Mouse (Mus musculus) heart, embryonic 14.5 days (tissue): Measurements from ENCODE around the gene D630045J12Rik. TPM values are rescaled to one million over a fixed set of nuclear protein-coding genes. Genes with fewer than 3 reads are reported as not detected.

Source experiments
- ATAC-seq: fragments of 200-750 bp; cut with Nextera tagmentation; 2 replicates; pipeline ENCODE4 v1.8.0; 2017; ENCODE audit warnings: low read depth, moderate TSS enrichment; ENCODE audit not compliant: insufficient number of reproducible peaks, insufficient read depth, low FRiP score
- H3K27ac ChIP-seq, 2 experiments: fragments of 200-500 bp in 1 of 2; fragments of 300-500 bp in 1 of 2; sonication (generic) in 1 of 2; replicated peaks in 1 of 2; 2 replicates each; pipeline ENCODE4 v1.5.1; 2012 to 2014; ENCODE audit warnings: low read depth in 2 of 2, low read length in 2 of 2, control low read depth in 1 of 2, mild to moderate bottlenecking in 1 of 2, mixed read lengths in 1 of 2; ENCODE audit not compliant: control insufficient read depth in 1 of 2, insufficient read depth in 1 of 2
- H3K27me3 ChIP-seq: fragments of 300-500 bp; sonication (generic); 2 replicates; pipeline ENCODE4 v1.6.1; 2014; ENCODE audit warnings: mild to moderate bottlenecking, low read length, control low read depth; ENCODE audit not compliant: control insufficient read depth, insufficient read depth
- H3K36me3 ChIP-seq: fragments of 300-500 bp; sonication (generic); 2 replicates; pipeline ENCODE4 v1.6.1; 2014; ENCODE audit warnings: mild to moderate bottlenecking, control low read depth, low read length, mixed read lengths; ENCODE audit not compliant: control insufficient read depth, insufficient read depth
- H3K4me1 ChIP-seq, 2 experiments: fragments of 200-500 bp in 1 of 2; fragments of 300-500 bp in 1 of 2; sonication (generic) in 1 of 2; 2 replicates each; pipeline ENCODE4 v1.6.1; 2012 to 2014; ENCODE audit warnings: low read length in 2 of 2, control low read depth in 1 of 2, mixed read lengths in 1 of 2; ENCODE audit not compliant: control insufficient read depth in 2 of 2, insufficient read depth in 2 of 2
- H3K4me2 ChIP-seq: fragments of 300-500 bp; sonication (generic); 2 replicates; pipeline ENCODE4 v1.6.1; 2014; ENCODE audit warnings: mild to moderate bottlenecking, low read length
- H3K4me3 ChIP-seq, 2 experiments: fragments of 200-500 bp in 1 of 2; fragments of 300-500 bp in 1 of 2; sonication (generic) in 1 of 2; 2 replicates each; pipeline ENCODE4 v1.5.1; 2012 to 2014; ENCODE audit warnings: low read length in 2 of 2, mild to moderate bottlenecking in 2 of 2, control low read depth in 1 of 2, low read depth in 1 of 2, moderate library complexity in 1 of 2; ENCODE audit not compliant: control insufficient read depth in 1 of 2, insufficient read depth in 1 of 2
- H3K9ac ChIP-seq: fragments of 300-500 bp; sonication (generic); 2 replicates; pipeline ENCODE4 v1.6.1; 2014; ENCODE audit warnings: mild to moderate bottlenecking, low read length
- H3K9me3 ChIP-seq: fragments of 300-500 bp; sonication (generic); 2 replicates; pipeline ENCODE4 v1.6.1; 2016; ENCODE audit warnings: low read length, control low read depth; ENCODE audit not compliant: control insufficient read depth
- WGBS: fragments of 180-500 bp; shearing (Covaris S2); extraction: QIAGEN DNeasy Blood & Tissue Kit; methylation state at CpG from one replicate; pipeline ENCODE4 v1.1.7; 2014; 5-methylcytosine and 5-hydroxymethylcytosine counted together
- polyA plus RNA-seq: library from polyadenylated mRNA; unstranded; fragments of >200 nt; fragmentation: Nextera tagmentation; extraction: Ambion mirVana; gene quantifications from 2 replicates; pipeline ENCODE4 v1.2.1, GENCODE M21; 2014

D630045J12Rik gene
- polyA plus RNA-seq, 1 experiment from 2014 or later, result 1.9 TPM

DNA sequence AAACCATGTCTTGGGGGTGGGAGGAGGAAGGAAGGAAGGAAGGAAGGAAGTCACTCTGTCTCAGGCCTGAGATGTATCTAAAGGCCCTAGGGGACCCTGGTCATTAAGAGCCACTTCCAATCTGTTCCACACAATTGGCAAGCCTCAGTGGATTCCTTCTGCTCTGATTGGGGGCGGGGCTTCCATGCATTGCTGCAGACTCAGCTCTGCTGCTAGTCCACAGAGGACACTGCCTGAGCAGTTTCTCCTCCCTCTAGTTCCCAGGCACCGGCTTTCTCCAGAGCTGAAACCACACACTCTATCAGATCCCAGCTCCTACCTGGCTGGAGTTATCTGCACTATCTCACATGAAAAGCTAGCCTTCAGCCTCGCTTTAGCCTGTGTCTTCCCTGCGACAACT is 21.8 kb downstream of the D630045J12Rik start:
- no peaks in the 10 kb centered on the region for H3K27me3 ChIP-seq
- H3K4me2 ChIP-seq, result no peak overlapping the region
- 0 out of 4 replicates have a peak, but pooled peaks cover 0 to 6% of the 10 kb centered on the region in 2 experiments for H3K4me1 ChIP-seq
- ATAC-seq, result no peak
- 0 out of 2 replicates have a peak, but pooled peaks cover 4% of the 10 kb centered on the region for H3K9me3 ChIP-seq
- no peak overlapping the region for H3K9ac ChIP-seq
- 54% methylated on average over 4 of the region's 4 CpGs for WGBS
- no peaks in the 10 kb centered on the region for H3K36me3 ChIP-seq
- no peak overlapping the region for H3K4me3 ChIP-seq
- no peak overlapping the region for H3K27ac ChIP-seq

DNA sequence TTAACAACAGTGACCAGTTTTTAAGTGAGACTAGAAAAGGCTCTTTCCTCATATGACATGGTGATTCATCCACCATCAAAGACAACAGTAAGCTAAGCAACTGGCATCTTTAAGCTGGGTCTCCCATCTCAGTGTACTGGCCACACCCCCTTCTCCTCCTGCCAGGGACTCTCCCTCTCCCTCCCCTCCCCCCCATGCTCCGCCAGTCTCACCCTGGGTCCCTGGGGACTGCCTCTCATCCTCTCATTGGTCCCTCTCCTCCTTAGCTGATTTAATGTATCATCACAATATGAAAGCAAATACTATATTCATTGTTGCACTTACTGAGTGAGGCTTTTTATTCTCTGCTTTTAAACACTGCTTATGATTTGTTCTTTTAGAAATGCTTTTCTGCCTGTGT is 29.7 kb downstream of the D630045J12Rik start:
- no peak overlapping the region for H3K9ac ChIP-seq
- ATAC-seq, result no peak
- 55% methylated on average over 1 of the region's 1 CpGs for WGBS

DNA sequence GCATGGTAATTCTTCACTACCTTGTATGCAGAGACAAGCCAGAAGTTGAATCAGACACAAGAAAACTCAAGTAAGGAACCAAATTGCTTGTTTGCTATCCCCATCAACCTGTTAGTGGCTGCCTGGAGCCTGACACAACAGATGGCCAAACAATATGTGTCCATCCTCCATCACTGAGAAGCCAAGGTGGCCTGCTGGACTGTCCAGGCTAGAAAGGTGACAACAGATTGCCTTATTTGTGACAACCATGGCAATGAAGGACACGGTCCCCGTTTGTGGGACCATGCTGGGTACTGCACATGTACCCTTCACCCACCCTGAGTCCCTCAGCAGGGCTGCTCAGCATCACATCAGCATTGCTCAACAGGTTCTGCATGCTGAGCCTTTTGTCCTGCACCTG is 34.5 kb downstream of the D630045J12Rik start:
- Histone ChIP-seq H3K9me3 (no peaks in the 10 kb centered on the region), H3K9ac (no peak overlapping the region), H3K27me3 (no peaks in the 10 kb centered on the region), H3K27ac (no peak overlapping the region), H3K36me3 (no peaks in the 10 kb centered on the region), H3K4me2 (no peak overlapping the region), H3K4me3 (no peak overlapping the region), H3K4me1 (no peaks in the 10 kb centered on the region)
- no peak for ATAC-seq
- WGBS, result 85% methylated on average over 2 of the region's 2 CpGs

More for the DNA sequence above, 29.7 kb downstream of the D630045J12Rik start:
- no peak overlapping the region for H3K4me3 ChIP-seq
- H3K4me1 ChIP-seq, result no peaks in the 10 kb centered on the region; a peak in 1 of 4 replicates
- H3K9me3 ChIP-seq, result 0 out of 2 replicates have a peak, but pooled peaks cover 4% of the 10 kb centered on the region
- H3K36me3 ChIP-seq, result no peaks in the 10 kb centered on the region
- no peaks in the 10 kb centered on the region for H3K27me3 ChIP-seq
- no peak overlapping the region for H3K4me2 ChIP-seq
- H3K27ac ChIP-seq, result no peak overlapping the region

DNA sequence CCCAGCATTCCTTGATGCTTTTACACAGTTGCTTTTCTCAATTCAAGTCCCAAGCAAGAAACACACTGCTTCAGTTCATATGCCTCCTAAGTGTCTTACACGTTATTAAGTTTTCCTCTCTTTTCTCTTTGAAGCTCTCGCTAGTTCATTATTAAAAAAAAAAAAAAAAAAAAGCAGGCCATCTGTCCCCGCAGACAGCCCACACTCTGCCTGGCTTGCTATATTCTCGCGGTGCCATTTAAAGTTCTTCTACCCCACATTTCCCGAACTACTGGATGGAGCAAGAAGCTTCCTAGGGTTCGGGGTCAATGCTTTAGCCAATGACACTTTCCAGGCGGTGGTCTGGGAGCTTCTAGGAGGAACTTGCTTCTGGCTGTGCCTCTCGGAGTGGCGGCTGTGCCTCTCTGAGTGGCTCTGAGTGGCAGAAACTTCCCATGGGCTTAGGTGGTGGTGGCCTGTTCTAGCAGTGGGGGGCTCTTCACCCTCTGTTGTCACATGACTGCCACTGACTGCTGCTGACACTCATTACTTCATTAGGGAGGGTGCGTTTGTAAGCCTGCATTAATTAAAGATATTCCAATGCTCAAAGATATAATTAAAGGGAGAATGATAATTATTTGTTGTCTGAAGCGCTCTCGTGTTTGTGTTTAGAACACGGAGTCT is 38.2 kb downstream of the D630045J12Rik start:
- Histone ChIP-seq H3K4me1 (no peaks in the 10 kb centered on the region), H3K4me2 (no peak overlapping the region), H3K27me3 (no peaks in the 10 kb centered on the region), H3K4me3 (no peak overlapping the region), H3K9ac (no peak overlapping the region), H3K27ac (no peak overlapping the region), H3K9me3 (0 out of 2 replicates have a peak, but pooled peaks cover 5% of the 10 kb centered on the region), H3K36me3 (no peaks in the 10 kb centered on the region)
- 76% methylated on average over 14 of the region's 14 CpGs for WGBS
- no peak for ATAC-seq

DNA sequence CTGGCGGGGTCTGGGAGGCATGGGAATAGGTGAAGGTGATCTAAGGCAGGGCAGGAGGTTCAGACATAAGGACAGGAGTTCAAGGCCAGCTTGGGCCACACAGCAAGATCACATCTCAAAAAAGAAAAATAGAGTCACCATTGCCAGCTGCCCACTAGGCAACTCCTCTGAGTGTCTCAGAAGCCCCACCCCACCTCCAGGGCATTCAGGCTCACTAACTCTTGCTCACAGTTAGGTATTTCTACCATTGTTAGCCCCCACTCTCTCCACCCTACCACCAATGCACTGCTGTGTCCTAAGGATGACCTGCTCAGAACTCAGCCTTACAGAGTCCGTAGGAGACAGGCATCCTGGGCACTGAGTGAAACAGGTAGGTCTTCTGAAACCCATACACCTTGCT is 46.2 kb downstream of the D630045J12Rik start:
- ATAC-seq, result no peak
- 78% methylated on average over 2 of the region's 2 CpGs for WGBS
- peaks cover 6% of the 10 kb centered on the region; the same call in 1 of the 2 replicates for H3K9me3 ChIP-seq
- H3K4me3 ChIP-seq, result no peak overlapping the region
- H3K4me1 ChIP-seq, result peaks cover 12 to 13% of the 10 kb centered on the region in 2 experiments; a peak in 3 of 4 replicates
- peak overlapping the region; percentile 1 to 15; a peak in 1 of 4 replicates for H3K27ac ChIP-seq
- no peaks in the 10 kb centered on the region for H3K27me3 ChIP-seq
- H3K36me3 ChIP-seq, result no peaks in the 10 kb centered on the region
- H3K9ac ChIP-seq, result no peak overlapping the region
- H3K4me2 ChIP-seq, result no peak overlapping the region

DNA sequence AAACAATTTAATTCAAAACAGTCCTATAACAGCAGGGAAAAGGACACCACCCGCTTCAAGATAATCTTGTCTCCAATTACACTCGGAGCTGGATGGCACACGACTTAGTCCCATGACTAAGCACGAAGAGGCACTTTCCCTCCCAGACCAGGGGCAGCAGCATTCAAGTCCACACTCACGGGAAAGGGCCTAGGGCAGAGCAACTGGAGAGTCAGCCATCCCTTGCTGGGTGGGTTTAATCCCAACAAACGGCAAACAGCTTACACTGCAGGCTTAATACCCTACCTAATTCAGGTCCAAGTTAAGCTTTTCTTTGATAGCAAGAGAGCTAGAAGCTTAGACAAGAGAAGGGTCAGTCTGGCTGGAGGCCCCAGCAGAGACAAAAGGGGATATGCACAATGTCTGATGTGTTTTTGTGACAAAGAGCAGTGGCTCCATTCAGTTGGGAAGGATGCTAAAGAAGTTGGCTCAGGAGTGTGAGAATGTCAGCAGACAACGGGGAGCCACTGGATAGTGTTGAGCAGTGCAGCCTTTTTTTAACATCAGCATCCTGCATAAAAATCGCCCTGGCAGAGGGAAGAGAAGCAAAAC is 46.8 kb downstream of the D630045J12Rik start:
- Histone ChIP-seq H3K36me3 (no peaks in the 10 kb centered on the region), H3K27ac (peak overlapping the region in 1 of 2 experiments; percentile 1; a peak in 1 of 4 replicates), H3K4me3 (no peak overlapping the region), H3K4me1 (peaks cover 12 to 13% of the 10 kb centered on the region in 2 experiments; a peak in 3 of 4 replicates), H3K27me3 (no peaks in the 10 kb centered on the region), H3K9ac (no peak overlapping the region), H3K9me3 (peaks cover 3% of the 10 kb centered on the region; the same call in 1 of the 2 replicates), H3K4me2 (no peak overlapping the region)
- no peak for ATAC-seq
- 11% methylated on average over 8 of the region's 8 CpGs for WGBS

DNA sequence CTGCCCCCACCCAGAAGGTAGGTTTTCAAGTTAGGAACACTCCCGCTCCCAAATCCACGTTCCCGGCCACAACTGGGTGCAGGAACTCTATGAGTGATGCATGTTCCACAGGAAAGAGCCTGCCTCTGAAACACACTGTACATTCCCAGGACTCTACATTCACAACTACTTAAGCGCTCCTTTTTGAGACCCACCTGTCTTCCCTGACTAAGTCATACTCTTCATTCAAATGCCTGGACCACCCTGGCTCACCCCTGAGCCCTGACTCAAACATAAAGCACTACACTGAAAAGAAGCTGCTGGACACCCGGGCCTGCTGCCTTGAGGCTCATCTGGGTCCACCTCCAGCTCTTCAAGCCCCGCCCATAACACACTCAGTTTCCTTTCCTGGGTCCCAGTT is 48.4 kb downstream of the D630045J12Rik start:
- no peak overlapping the region for H3K27ac ChIP-seq
- peaks cover 12 to 13% of the 10 kb centered on the region in 2 experiments; a peak in 3 of 4 replicates for H3K4me1 ChIP-seq
- 79% methylated on average over 6 of the region's 6 CpGs for WGBS
- ATAC-seq, result no peak
- H3K36me3 ChIP-seq, result no peaks in the 10 kb centered on the region
- no peak overlapping the region for H3K4me3 ChIP-seq
- H3K9ac ChIP-seq, result no peak overlapping the region
- peaks cover 3% of the 10 kb centered on the region; the same call in 1 of the 2 replicates for H3K9me3 ChIP-seq
- no peak overlapping the region for H3K4me2 ChIP-seq
- H3K27me3 ChIP-seq, result no peaks in the 10 kb centered on the region
